Mouse (Mus musculus): ENCODE results near the gene Grin2a.
"Not testable (repeated sequence)": the region's sequence is repeated elsewhere in the genome, so short reads cannot be mapped to it uniquely, and the experiment has no call there.

DNA sequence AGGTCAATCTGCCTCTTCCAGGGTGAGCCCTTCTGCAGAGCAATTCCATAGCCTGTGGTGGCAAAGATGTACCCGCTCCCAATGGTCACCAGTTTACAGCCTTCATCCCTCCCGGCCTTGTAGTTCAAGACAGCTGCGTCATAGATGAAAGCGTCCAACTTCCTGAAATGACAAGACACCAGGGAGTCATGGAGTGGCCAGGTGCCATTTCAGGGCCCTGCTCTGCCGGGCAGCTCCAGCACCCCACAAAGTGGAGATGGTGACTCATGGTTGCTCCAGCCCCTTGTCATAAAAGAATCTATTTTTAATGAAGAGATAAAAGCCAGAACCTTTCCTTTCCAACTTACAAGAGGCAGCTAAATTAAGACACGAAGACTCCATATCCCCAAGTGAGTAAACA is 382.8 kb downstream of the Grin2a start:
- not testable (repeated sequence) for TF ChIP-seq EP300, CTCF (IDR thresholded peaks at IDR 0.05; ENCODE audit: low read depth)
